ENCODE assay signal across 15 mouse cellular contexts in genomic region chr3:123810943-123811499, GRCm38 (mm10).
DNase-seq lines count a peak whose midpoint lies in the region; ATAC-seq lines count a peak whose summit lies in the region.
"Had no signal": no experiment of that assay in that cellular context is flagged by ENCODE, and none has a peak within 500 bp of the region (broad histone marks: within the 10 kb centered on the region; RNA-seq: fewer than 3 reads in every experiment).

No protein-coding gene starts in this region.

- H3K9ac ChIP-seq in forebrain, embryonic 16.5 days (replicated peaks; ENCODE audit: low read depth, low read length) = no peak overlapping the region
- no peak overlapping the region for H3K9ac ChIP-seq in neural tube, embryonic 12.5 days
- H3K9ac ChIP-seq: limb, embryonic 15.5 days had no signal

- H3K36me3 ChIP-seq in forebrain, embryonic 10.5 days (replicated peaks) = no peaks in the 10 kb centered on the region
- no peaks in the 10 kb centered on the region for H3K36me3 ChIP-seq in forebrain, embryonic 16.5 days (ENCODE audit: control insufficient read depth, insufficient read depth)
- no peaks in the 10 kb centered on the region for H3K36me3 ChIP-seq in neural tube, embryonic 12.5 days
- H3K36me3 ChIP-seq: limb, embryonic 15.5 days had no signal

- no peak overlapping the region for H3K4me2 ChIP-seq in forebrain, embryonic 16.5 days (ENCODE audit: low read length)
- H3K4me2 ChIP-seq in neural tube, embryonic 12.5 days (replicated peaks) = no peak overlapping the region
- H3K4me2 ChIP-seq: limb, embryonic 15.5 days had no signal

- H3K27ac ChIP-seq in forebrain, embryonic 10.5 days = peak overlapping the region; percentile 44; the same call in 1 of the 2 replicates
- H3K27ac ChIP-seq in forebrain, embryonic 16.5 days (ENCODE audit: low read length) = no peak overlapping the region
- no peak overlapping the region for H3K27ac ChIP-seq in neural tube, embryonic 12.5 days
- H3K27ac ChIP-seq: limb, embryonic 15.5 days had no signal

- 69% methylated on average over 5 of the region's 5 CpGs for WGBS in forebrain, embryonic 10.5 days
- WGBS in forebrain, embryonic 16.5 days = 21% methylated on average over 5 of the region's 5 CpGs
- 35% methylated on average over 5 of the region's 5 CpGs for WGBS in neural tube, embryonic 12.5 days

- no peak for DNase-seq in forebrain, embryonic 10.5 days (ENCODE audit: extremely low spot score, low spot score)
- peak; percentile 23 for DNase-seq in mesoderm, embryonic 11.5 days (ENCODE audit: low read depth, low spot score)
- no peak for DNase-seq in lung, postnatal 4 days
- no peak for DNase-seq in lung, postnatal 25 days (ENCODE audit: low spot score)
- DNase-seq: cerebellum, postnatal 25 days; kidney, adult 8-10 months; lung, adult 2 months; thymus, adult 2 months had no signal

- ATAC-seq in forebrain, embryonic 16.5 days = peak; percentile 78
- ATAC-seq in neural tube, embryonic 12.5 days (ENCODE audit: low FRiP score, low read depth) = peak; percentile 69
- no peak for ATAC-seq in erythroblast, adult 5-6 weeks (replicated peaks; ENCODE audit: low FRiP score, poor library complexity, severe bottlenecking)
- ATAC-seq: activated CD4-positive, CD25-positive, alpha-beta regulatory T cell, adult 4 months had no signal

- no peak overlapping the region for H3K4me3 ChIP-seq in forebrain, embryonic 10.5 days
- no peak overlapping the region for H3K4me3 ChIP-seq in forebrain, embryonic 16.5 days (replicated peaks; ENCODE audit: low read length)
- H3K4me3 ChIP-seq in neural tube, embryonic 12.5 days = no peak overlapping the region
- H3K4me3 ChIP-seq: erythroblast, embryonic 14.5 days; limb, embryonic 15.5 days; megakaryocyte, embryonic 14.5 days had no signal

- H3K9me3 ChIP-seq in forebrain, embryonic 10.5 days = no peaks in the 10 kb centered on the region
- H3K9me3 ChIP-seq in forebrain, embryonic 16.5 days (ENCODE audit: control insufficient read depth, low read length) = no peaks in the 10 kb centered on the region
- H3K9me3 ChIP-seq in neural tube, embryonic 12.5 days = no peaks in the 10 kb centered on the region
- H3K9me3 ChIP-seq: limb, embryonic 15.5 days had no signal

- H3K27me3 ChIP-seq in forebrain, embryonic 10.5 days (ENCODE audit: poor library complexity, severe bottlenecking) = no peaks in the 10 kb centered on the region
- H3K27me3 ChIP-seq in forebrain, embryonic 16.5 days (replicated peaks; ENCODE audit: control insufficient read depth, insufficient read depth, low read length) = no peaks in the 10 kb centered on the region
- H3K27me3 ChIP-seq in neural tube, embryonic 12.5 days (replicated peaks) = no peaks in the 10 kb centered on the region
- H3K27me3 ChIP-seq: limb, embryonic 15.5 days; megakaryocyte, embryonic 14.5 days had no signal

- peaks cover 16% of the 10 kb centered on the region for H3K4me1 ChIP-seq in forebrain, embryonic 10.5 days
- H3K4me1 ChIP-seq in forebrain, embryonic 16.5 days (replicated peaks; ENCODE audit: control insufficient read depth, insufficient read depth, low read length) = no peaks in the 10 kb centered on the region
- H3K4me1 ChIP-seq in neural tube, embryonic 12.5 days = no peaks in the 10 kb centered on the region
- H3K4me1 ChIP-seq: limb, embryonic 15.5 days; megakaryocyte, embryonic 14.5 days had no signal
